Mouse (Mus musculus) neural tube, embryonic 13.5 days (tissue): ENCODE results near the gene Lrrc41. TPM values are rescaled to one million over a fixed set of nuclear protein-coding genes. Genes with fewer than 3 reads are reported as not detected.

Experiments used
- ATAC-seq: fragments of 200-750 bp; cut with Nextera tagmentation; 2 replicates; pipeline ENCODE4 v1.8.0; 2017; ENCODE audit warnings: low read depth, mild to moderate bottlenecking, moderate TSS enrichment, moderate library complexity
- H3K27ac ChIP-seq: fragments of 300-500 bp; sonication (generic); replicated peaks from 2 replicates; pipeline ENCODE4 v1.5.1; 2015; ENCODE audit warnings: moderate library complexity, mild to moderate bottlenecking, inconsistent platforms
- H3K27me3 ChIP-seq: fragments of 300-500 bp; sonication (generic); 2 replicates; pipeline ENCODE4 v1.6.1; 2015; ENCODE audit warnings: mild to moderate bottlenecking, inconsistent platforms
- H3K36me3 ChIP-seq: fragments of 300-500 bp; sonication (generic); 2 replicates; pipeline ENCODE4 v1.6.1; 2015; ENCODE audit warnings: mild to moderate bottlenecking, inconsistent platforms
- H3K4me1 ChIP-seq: fragments of 300-500 bp; sonication (generic); replicated peaks from 2 replicates; pipeline ENCODE4 v1.6.1; 2015; ENCODE audit warnings: inconsistent platforms
- H3K4me2 ChIP-seq: fragments of 300-500 bp; sonication (generic); 2 replicates; pipeline ENCODE4 v1.6.1; 2015; ENCODE audit warnings: inconsistent platforms, mild to moderate bottlenecking, moderate library complexity
- H3K4me3 ChIP-seq: fragments of 300-500 bp; sonication (generic); 2 replicates; pipeline ENCODE4 v1.5.1; 2015; ENCODE audit warnings: mild to moderate bottlenecking, inconsistent platforms
- H3K9ac ChIP-seq: fragments of 300-500 bp; sonication (generic); 2 replicates; pipeline ENCODE4 v1.6.1; 2015; ENCODE audit warnings: moderate library complexity, mild to moderate bottlenecking, inconsistent platforms
- H3K9me3 ChIP-seq: fragments of 300-500 bp; sonication (generic); 2 replicates; pipeline ENCODE4 v1.6.1; 2016; ENCODE audit warnings: inconsistent platforms
- WGBS: fragments of 180-500 bp; shearing (Covaris S2); methylation state at CpG from one replicate; pipeline ENCODE4 v1.1.7; 2015; 5-methylcytosine and 5-hydroxymethylcytosine counted together
- polyA plus RNA-seq: library from polyadenylated mRNA; unstranded; fragments of >200 nt; fragmentation: Nextera tagmentation; extraction: Ambion mirVana; gene quantifications from 2 replicates; pipeline ENCODE4 v1.2.1, GENCODE M21; 2015

Gene Lrrc41
- polyA plus RNA-seq, 1 experiment from 2014 or later: 72.9 TPM

GRCm38 (mm10) chr4:116096291-116096690 is 21.2 kb downstream of the Lrrc41 start:
- ATAC-seq: no peak
- no peak overlapping the region for H3K9ac ChIP-seq
- H3K4me1 ChIP-seq: no peaks in the 10 kb centered on the region
- H3K4me3 ChIP-seq: no peak overlapping the region
- no peaks in the 10 kb centered on the region for H3K27me3 ChIP-seq
- no peak overlapping the region for H3K4me2 ChIP-seq
- WGBS: 93% methylated on average over 10 of the region's 10 CpGs
- no peak overlapping the region for H3K27ac ChIP-seq
- no peaks in the 10 kb centered on the region for H3K9me3 ChIP-seq
- H3K36me3 ChIP-seq: peaks cover 94% of the 10 kb centered on the region

GRCm38 (mm10) chr4:116097211-116097610 is 22.1 kb downstream of the Lrrc41 start:
- no peak overlapping the region for H3K4me2 ChIP-seq
- H3K4me1 ChIP-seq: no peaks in the 10 kb centered on the region
- no peaks in the 10 kb centered on the region for H3K27me3 ChIP-seq

GRCm38 (mm10) chr4:116100959-116101358 is 25.9 kb downstream of the Lrrc41 start:
- Histone ChIP-seq H3K9ac (no peak overlapping the region), H3K36me3 (peaks cover 58% of the 10 kb centered on the region), H3K4me1 (no peaks in the 10 kb centered on the region), H3K9me3 (no peaks in the 10 kb centered on the region), H3K27ac (no peak overlapping the region), H3K27me3 (no peaks in the 10 kb centered on the region), H3K4me3 (no peak overlapping the region), H3K4me2 (no peak overlapping the region)
- 92% methylated on average over 7 of the region's 7 CpGs for WGBS
- ATAC-seq: no peak

More at GRCm38 (mm10) chr4:116097211-116097610, 22.1 kb downstream of the Lrrc41 start:
- no peak for ATAC-seq
- Histone ChIP-seq H3K27ac (no peak overlapping the region), H3K36me3 (peaks cover 89% of the 10 kb centered on the region), H3K9ac (no peak overlapping the region), H3K4me3 (no peak overlapping the region), H3K9me3 (no peaks in the 10 kb centered on the region)
- WGBS: 88% methylated on average over 8 of the region's 8 CpGs

- no peak overlapping the region for H3K9ac ChIP-seq
- no peaks in the 10 kb centered on the region for H3K4me1 ChIP-seq
- no peak overlapping the region for H3K4me3 ChIP-seq
- no peaks in the 10 kb centered on the region for H3K9me3 ChIP-seq
- WGBS: 95% methylated on average over 5 of the region's 5 CpGs
- no peak overlapping the region for H3K4me2 ChIP-seq
- H3K36me3 ChIP-seq: peaks cover 21% of the 10 kb centered on the region
- no peaks in the 10 kb centered on the region for H3K27me3 ChIP-seq
- no peak for ATAC-seq
- H3K27ac ChIP-seq: no peak overlapping the region
Observed at GRCm38 (mm10) chr4:116105278-116105677, 30.2 kb downstream of the Lrrc41 start.

- Histone ChIP-seq H3K9me3 (no peaks in the 10 kb centered on the region), H3K4me3 (no peak overlapping the region), H3K27me3 (no peaks in the 10 kb centered on the region), H3K27ac (no peak overlapping the region), H3K36me3 (0 out of 2 replicates have a peak, but pooled peaks cover 5% of the 10 kb centered on the region), H3K4me2 (no peak overlapping the region), H3K9ac (no peak overlapping the region), H3K4me1 (no peaks in the 10 kb centered on the region)
- WGBS: 89% methylated on average over 6 of the region's 6 CpGs
- ATAC-seq: no peak
Observed at GRCm38 (mm10) chr4:116110695-116111094, 35.6 kb downstream of the Lrrc41 start.

- Histone ChIP-seq H3K9ac (no peak overlapping the region), H3K4me1 (no peaks in the 10 kb centered on the region), H3K9me3 (no peaks in the 10 kb centered on the region), H3K27ac (no peak overlapping the region), H3K27me3 (no peaks in the 10 kb centered on the region), H3K4me2 (no peak overlapping the region), H3K4me3 (no peak overlapping the region), H3K36me3 (0 out of 2 replicates have a peak, but pooled peaks cover 5% of the 10 kb centered on the region)
- WGBS: 27% methylated on average over 2 of the region's 2 CpGs
- no peak for ATAC-seq
Observed at GRCm38 (mm10) chr4:116111486-116111885, 36.4 kb downstream of the Lrrc41 start.

GRCm38 (mm10) chr4:116122762-116123161 is 47.7 kb downstream of the Lrrc41 start:
- 5% methylated on average over 1 of the region's 1 CpGs for WGBS

GRCm38 (mm10) chr4:116123602-116124519 is 48.8 kb downstream of the Lrrc41 start, which contains the start of the genes Rad54l and Pomgnt1:
Rad54l (minus strand) TSS chr4:116123690.
Pomgnt1 (plus strand) TSS chr4:116123840.
- 6% methylated on average over 24 of the region's 24 CpGs for WGBS
- Histone ChIP-seq H3K9ac (peak within 1 kb of the TSS; percentile 72), H3K4me1 (peaks cover 21% of the 10 kb centered on the region), H3K27ac (peak within 1 kb of the TSS; percentile 54; the same call in 1 of the 2 replicates), H3K36me3 (no peaks in the 10 kb centered on the region), H3K27me3 (no peaks in the 10 kb centered on the region), H3K9me3 (no peaks in the 10 kb centered on the region), H3K4me2 (peak within 1 kb of the TSS; percentile 78), H3K4me3 (peak within 1 kb of the TSS; percentile 62)
- ATAC-seq: peak; percentile 98

More at GRCm38 (mm10) chr4:116122762-116123161, 47.7 kb downstream of the Lrrc41 start:
- Histone ChIP-seq H3K9ac (peak overlapping the region; percentile 72; the same call in 1 of the 2 replicates), H3K9me3 (no peaks in the 10 kb centered on the region), H3K4me2 (peak overlapping the region; percentile 78), H3K4me3 (peak overlapping the region; percentile 62), H3K27ac (no peak overlapping the region), H3K36me3 (no peaks in the 10 kb centered on the region), H3K27me3 (no peaks in the 10 kb centered on the region), H3K4me1 (peaks cover 21% of the 10 kb centered on the region)
- ATAC-seq: no peak

- Histone ChIP-seq H3K27me3 (no peaks in the 10 kb centered on the region), H3K4me1 (peaks cover 21% of the 10 kb centered on the region), H3K4me2 (no peak overlapping the region), H3K36me3 (no peaks in the 10 kb centered on the region), H3K9me3 (no peaks in the 10 kb centered on the region), H3K4me3 (no peak overlapping the region), H3K27ac (no peak overlapping the region), H3K9ac (no peak overlapping the region)
- 94% methylated on average over 4 of the region's 4 CpGs for WGBS
- no peak for ATAC-seq
Observed at GRCm38 (mm10) chr4:116125803-116126386, 50.8 kb downstream of the Lrrc41 start.

- Histone ChIP-seq H3K4me1 (peaks cover 18% of the 10 kb centered on the region), H3K4me3 (no peak overlapping the region), H3K36me3 (no peaks in the 10 kb centered on the region), H3K9ac (peak overlapping the region; percentile 12; the same call in 1 of the 2 replicates), H3K27me3 (no peaks in the 10 kb centered on the region), H3K27ac (peak overlapping the region; percentile 64; the same call in 1 of the 2 replicates), H3K4me2 (no peak overlapping the region), H3K9me3 (no peaks in the 10 kb centered on the region)
- WGBS: 60% methylated on average over 6 of the region's 6 CpGs
- ATAC-seq: no peak
Observed at GRCm38 (mm10) chr4:116127956-116128355, 52.9 kb downstream of the Lrrc41 start.

- H3K27ac ChIP-seq: no peak overlapping the region
- no peak overlapping the region for H3K4me2 ChIP-seq
- H3K4me3 ChIP-seq: no peak overlapping the region
- no peaks in the 10 kb centered on the region for H3K4me1 ChIP-seq
- H3K9ac ChIP-seq: no peak overlapping the region
- no peaks in the 10 kb centered on the region for H3K27me3 ChIP-seq
- no peaks in the 10 kb centered on the region for H3K9me3 ChIP-seq
- 74% methylated on average over 4 of the region's 4 CpGs for WGBS
- no peak for ATAC-seq
- no peaks in the 10 kb centered on the region for H3K36me3 ChIP-seq
Observed at GRCm38 (mm10) chr4:116133126-116133525, 58.1 kb downstream of the Lrrc41 start.

- no peaks in the 10 kb centered on the region for H3K9me3 ChIP-seq
- peak; percentile 43; the same call in 1 of the 2 replicates for ATAC-seq
- H3K4me2 ChIP-seq: no peak overlapping the region
- no peaks in the 10 kb centered on the region for H3K4me1 ChIP-seq
- 42% methylated on average over 2 of the region's 2 CpGs for WGBS
- no peaks in the 10 kb centered on the region for H3K36me3 ChIP-seq
- H3K4me3 ChIP-seq: no peak overlapping the region
- H3K27me3 ChIP-seq: no peaks in the 10 kb centered on the region
- H3K27ac ChIP-seq: no peak overlapping the region
- H3K9ac ChIP-seq: no peak overlapping the region
Observed at GRCm38 (mm10) chr4:116134990-116135389, 59.9 kb downstream of the Lrrc41 start.
